Mouse (Mus musculus) right cerebral cortex, postnatal 36 days (tissue): Measurements from ENCODE around the gene Klra6.
"Not testable (repeated sequence)": the region's sequence is repeated elsewhere in the genome, so short reads cannot be mapped to it uniquely, and the experiment has no call there.

Experiments used
- DNase-seq, 2 experiments: peaks; one replicate each; pipeline ENCODE4 v3.0.0; 2022; ENCODE audit warnings: low spot score in 2 of 2, mixed read lengths in 1 of 2

Klra6 gene

GRCm38 (mm10) chr6:130026854-130027253 is at the start of gene Klra6:
Gene Klra6, minus strand, starts transcription at chr6:130026954.
- DNase-seq = no peak

DNA sequence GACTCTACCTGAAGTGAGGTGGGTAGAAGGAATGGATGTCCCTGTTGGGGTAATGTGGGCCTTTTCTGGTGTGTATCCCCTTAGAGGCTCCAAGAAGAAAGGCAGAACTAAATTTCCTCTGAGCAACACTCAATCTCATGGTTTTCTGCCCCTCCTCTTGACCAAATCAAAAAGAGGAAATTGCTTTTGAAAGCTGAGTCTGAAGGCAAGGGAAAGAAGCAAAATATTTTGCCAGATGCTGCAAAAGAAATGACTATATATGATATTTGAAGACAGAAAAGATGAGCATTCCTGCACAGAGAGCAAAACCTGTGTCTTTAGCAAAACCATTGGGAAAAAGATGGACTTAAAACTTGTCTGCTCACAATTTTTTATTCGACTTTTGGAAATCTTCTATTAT is 40.4 kb upstream of the Klra6 start, which contains the start of gene Klra4:
Klra4 (minus strand) TSS at position 101 of the 400 bp plus-strand sequence.
- DNase-seq = not testable (repeated sequence)

- no peak for DNase-seq
Observed at GRCm38 (mm10) chr6:130065196-130065595, 38.4 kb upstream of the Klra6 start.

GRCm38 (mm10) chr6:130035146-130035545 is 8.4 kb upstream of the Klra6 start:
- DNase-seq = not testable (repeated sequence)

DNA sequence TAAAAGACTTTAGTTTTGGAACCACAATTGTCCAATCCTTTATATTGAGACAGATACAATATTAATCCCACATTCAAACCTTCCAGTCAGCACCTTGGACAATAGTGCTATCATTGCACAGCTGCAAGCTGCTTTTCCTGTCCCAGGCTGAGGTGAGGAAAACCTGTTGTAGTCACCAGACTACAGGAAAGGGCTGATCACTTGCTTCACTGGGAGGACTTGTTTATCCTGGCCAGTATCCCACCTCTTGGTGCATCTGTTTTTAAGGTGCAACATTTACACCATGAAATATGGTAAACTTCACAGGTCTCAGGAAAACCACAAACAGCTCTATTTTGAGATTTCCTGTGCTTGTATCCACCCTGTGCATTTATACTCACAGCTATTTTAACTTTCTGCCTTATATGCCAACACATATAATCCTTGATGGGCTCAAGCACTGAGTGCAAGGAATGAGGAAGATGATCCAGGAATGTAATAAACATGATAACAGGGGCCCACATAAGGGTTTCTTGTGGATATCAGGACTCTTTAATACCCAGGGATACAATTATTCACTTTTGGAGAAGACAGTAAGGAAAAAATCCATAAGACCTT is 4.8 kb upstream of the Klra6 start:
- not testable (repeated sequence) for DNase-seq
